Mouse (Mus musculus) heart, adult 2 months (tissue): ENCODE data around the gene Atp8a1. TPM values are rescaled to one million over a fixed set of nuclear protein-coding genes. Genes with fewer than 3 reads are reported as not detected.
A peak's percentile ranks its signal among the peaks of the same experiment; 100 is the strongest.

Source experiments
- DNase-seq, 2 experiments: peaks; one replicate each; pipeline ENCODE4 v3.0.0; 2021
- H3K27ac ChIP-seq: fragments of 200-600 bp; 2 replicates; pipeline ENCODE4 v1.8.1; 2022
- H3K27me3 ChIP-seq: fragments of 200-500 bp; 2 replicates; pipeline ENCODE4 v1.6.1; 2012; ENCODE audit warnings: mild to moderate bottlenecking, low read length, inconsistent platforms, mixed read lengths; ENCODE audit not compliant: control insufficient read depth, insufficient read depth
- H3K36me3 ChIP-seq: fragments of 200-500 bp; 2 replicates; pipeline ENCODE4 v1.6.1; 2012; ENCODE audit warnings: low read length, inconsistent platforms; ENCODE audit not compliant: control insufficient read depth, insufficient read depth
- H3K4me1 ChIP-seq: fragments of 200-500 bp; 2 replicates; pipeline ENCODE4 v1.6.1; 2011; ENCODE audit warnings: low read length; ENCODE audit not compliant: control insufficient read depth, insufficient read depth
- H3K4me3 ChIP-seq: fragments of 200-600 bp; 2 replicates; pipeline ENCODE4 v1.8.1; 2022
- H3K79me2 ChIP-seq: fragments of 200-500 bp; replicated peaks from 2 replicates; pipeline ENCODE4 v1.6.1; 2012; ENCODE audit warnings: mild to moderate bottlenecking, inconsistent platforms, low read length, moderate library complexity, mixed read lengths; ENCODE audit not compliant: control insufficient read depth, insufficient read depth
- H3K9ac ChIP-seq: fragments of 200-500 bp; 2 replicates; pipeline ENCODE4 v1.6.1; 2012; ENCODE audit warnings: low read depth, mild to moderate bottlenecking, control low read depth, inconsistent platforms, low read length, mixed read lengths
- CTCF ChIP-seq: fragments of 200-600 bp; IDR thresholded peaks from 2 replicates; pipeline ENCODE4 v1.8.1; 2022; ENCODE audit warnings: antibody characterized with exemption, mild to moderate bottlenecking, moderate library complexity
- EP300 ChIP-seq: fragments of 200-500 bp; IDR thresholded peaks from 2 replicates; pipeline ENCODE4 v1.6.1; 2011; ENCODE audit warnings: low read depth, low read length, control low read depth; ENCODE audit not compliant: insufficient read depth
- POLR2A ChIP-seq: fragments of 200-500 bp; IDR thresholded peaks from 2 replicates; pipeline ENCODE4 v1.6.1; 2011; ENCODE audit warnings: mild to moderate bottlenecking, low read depth, low read length, control low read depth; ENCODE audit not compliant: insufficient read depth
- WGBS: fragments of 180-500 bp; shearing (Covaris S2); methylation state at CpG from one replicate; pipeline ENCODE4 v1.1.7; 2018; 5-methylcytosine and 5-hydroxymethylcytosine counted together
- intact Hi-C: fragments of 180-260 bp; cut with DNase I; formaldehyde crosslinking; loops from one replicate; pipeline ENCODE4 v1.15.1; 2025
- microRNA-seq, 2 experiments: library from miRNA; unstranded; fragments of <30 nt; microRNA quantifications; one replicate each; pipeline ENCODE4 v1.2.0; 2021
- polyA plus RNA-seq: library from polyadenylated mRNA; depleted of rRNA; stranded (reverse); fragments of >200 nt; gene quantifications from 2 replicates; pipeline ENCODE4 v1.2.3, GENCODE M21; 2012; rRNA removed
- total RNA-seq, 2 experiments: library from RNA; stranded (reverse); gene quantifications; 2 replicates each; pipeline ENCODE4 v1.2.3; 2021

Atp8a1 gene
- total and polyA plus RNA-seq, 3 experiments: 8.8 to 21.9 (median 21.8) TPM

DNA sequence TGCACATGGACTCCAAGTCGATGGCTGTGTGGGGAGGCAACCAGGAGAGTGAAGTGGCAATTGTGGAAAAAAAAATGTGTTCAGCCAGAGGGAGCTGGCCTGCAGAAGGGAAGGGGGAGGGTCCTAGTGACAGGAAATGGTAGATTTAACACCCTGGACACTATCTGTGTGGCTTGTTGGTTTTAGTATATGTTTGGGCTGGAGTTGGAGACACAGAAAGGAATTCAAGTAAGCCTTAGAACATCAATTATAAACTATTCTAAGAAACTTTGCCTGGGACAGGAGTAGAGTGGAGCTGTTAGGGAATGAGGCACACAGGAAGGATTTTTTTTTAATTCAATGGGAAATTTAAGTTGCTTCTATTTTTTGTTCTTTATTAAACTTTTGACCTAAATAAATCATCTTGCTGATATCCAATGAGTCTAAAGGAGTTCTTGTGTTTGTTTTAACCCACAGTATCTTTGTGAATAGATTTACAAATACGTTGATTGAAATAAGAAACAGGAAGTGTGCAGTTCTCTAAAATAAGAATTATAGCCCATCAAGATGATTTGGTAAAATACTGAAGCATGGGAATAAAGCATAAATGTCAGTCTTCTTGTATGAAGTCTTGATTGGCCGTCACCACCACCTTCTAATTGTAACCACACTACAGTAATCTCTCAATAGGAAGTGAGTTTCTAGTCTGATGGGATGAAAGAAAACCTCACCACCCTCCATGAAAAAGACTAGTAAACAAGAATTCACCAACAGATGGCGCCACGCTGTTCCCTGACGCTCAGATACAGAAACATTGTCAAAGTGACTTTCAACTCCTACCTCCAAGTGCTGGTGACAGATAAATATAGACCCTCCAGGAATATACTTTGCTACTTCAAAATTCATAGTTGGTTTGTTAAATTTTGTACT, 267.3 kb downstream of the Atp8a1 start:
- 45% methylated on average over 6 of the region's 6 CpGs for WGBS
- no peaks in the 10 kb centered on the region for H3K36me3 ChIP-seq
- no peak overlapping the region for H3K4me3 ChIP-seq
- no peaks in the 10 kb centered on the region for H3K27me3 ChIP-seq
- H3K27ac ChIP-seq: no peak overlapping the region
- DNase-seq: no peak
- no peaks in the 10 kb centered on the region for H3K79me2 ChIP-seq
- intact Hi-C loops: loop anchor here (2.0 kb wide), 1 partner anchor 147 kb away; no protein-coding TSS in a partner anchor
- no peaks in the 10 kb centered on the region for H3K4me1 ChIP-seq
- TF ChIP-seq CTCF (peak; percentile 62), POLR2A (no peak)
- H3K9ac ChIP-seq: no peak overlapping the region

- 82% methylated on average over 2 of the region's 2 CpGs for WGBS
- intact Hi-C loops: no loop called here
- H3K27me3 ChIP-seq: no peaks in the 10 kb centered on the region
- no peak for TF ChIP-seq POLR2A
- H3K9ac ChIP-seq: no peak overlapping the region
- no peaks in the 10 kb centered on the region for H3K79me2 ChIP-seq
- no peaks in the 10 kb centered on the region for H3K4me1 ChIP-seq
- DNase-seq: no peak
- no peak overlapping the region for H3K4me3 ChIP-seq
- H3K27ac ChIP-seq: no peak overlapping the region
- H3K36me3 ChIP-seq: no peaks in the 10 kb centered on the region
These were observed 271.5 kb downstream of the Atp8a1 start for GRCm38 (mm10) chr5:67575705-67576104.

GRCm38 (mm10) chr5:67574039-67574438, 273.2 kb downstream of the Atp8a1 start:
- WGBS: 70% methylated on average over 9 of the region's 9 CpGs
- DNase-seq: no peak
- no peaks in the 10 kb centered on the region for H3K79me2 ChIP-seq
- intact Hi-C loops: no loop called here
- no peak overlapping the region for H3K9ac ChIP-seq
- TF ChIP-seq POLR2A (no peak), CTCF (no peak), EP300 (no peak)
- no peaks in the 10 kb centered on the region for H3K36me3 ChIP-seq
- H3K4me1 ChIP-seq: no peaks in the 10 kb centered on the region
- no peak overlapping the region for H3K4me3 ChIP-seq
- no peaks in the 10 kb centered on the region for H3K27me3 ChIP-seq
- no peak overlapping the region for H3K27ac ChIP-seq

DNA sequence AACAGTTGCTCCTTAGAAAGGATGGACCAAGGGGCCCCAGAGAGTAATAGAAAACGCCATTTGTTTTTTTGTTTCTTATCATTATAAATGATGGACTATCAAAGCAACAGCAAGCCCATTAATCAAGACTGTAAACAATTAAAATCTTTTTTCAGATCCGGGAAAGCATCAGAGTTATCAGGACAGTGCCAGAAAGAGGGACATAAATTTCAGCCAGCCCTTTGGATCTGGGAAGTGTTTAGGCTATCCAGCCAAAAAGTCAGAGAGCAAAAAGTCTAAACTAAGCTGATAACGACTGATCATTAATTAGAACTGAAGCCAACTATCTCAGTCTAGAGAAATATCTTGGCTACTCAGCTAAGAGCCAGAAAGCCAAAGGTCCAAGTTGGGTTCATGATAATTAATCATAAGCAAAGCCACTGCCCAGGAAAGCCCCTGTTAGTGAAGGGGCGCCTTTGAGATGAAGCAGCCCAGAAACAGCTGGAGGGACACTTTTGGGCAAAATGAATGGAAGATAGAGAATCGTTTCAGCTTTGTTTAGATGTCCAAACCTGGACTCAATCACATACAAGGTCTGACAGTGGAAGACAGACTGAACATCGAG, 274.6 kb downstream of the Atp8a1 start:
- H3K79me2 ChIP-seq: no peaks in the 10 kb centered on the region
- no peaks in the 10 kb centered on the region for H3K36me3 ChIP-seq
- H3K27me3 ChIP-seq: no peaks in the 10 kb centered on the region
- H3K9ac ChIP-seq: no peak overlapping the region
- no peak overlapping the region for H3K27ac ChIP-seq
- intact Hi-C loops: no loop called here
- no peak for DNase-seq
- 55% methylated on average over 6 of the region's 6 CpGs for WGBS
- H3K4me3 ChIP-seq: no peak overlapping the region
- TF ChIP-seq CTCF (no peak), EP300 (no peak), POLR2A (no peak)
- no peaks in the 10 kb centered on the region for H3K4me1 ChIP-seq

Small RNA genes lying within 50 kb of the gene (microRNA-seq; reads per million reads assigned to microRNA genes)
- 0 reads per million in 2 experiments for gene Gm23617

Other genes starting within 250 kb of the Atp8a1 start
- 1 to 10 TPM in 1 of 2 experiments, under 1 TPM in 1; 0.59 to 1.2 TPM for gene Shisa3, start 239.6 kb downstream of the Atp8a1 start, total RNA-seq
- gene Shisa3, start 239.6 kb downstream of the Atp8a1 start, polyA plus RNA-seq: 0.80 and 1.5 TPM in 2 replicates
- gene Gm5108, start 94.2 kb upstream of the Atp8a1 start, total RNA-seq: not detected
- not detected in 2 replicates for gene Gm5108, start 94.2 kb upstream of the Atp8a1 start, polyA plus RNA-seq
- not detected for gene Gm21905, start 99.0 kb upstream of the Atp8a1 start, total RNA-seq
- gene Gm21905, start 99.0 kb upstream of the Atp8a1 start, polyA plus RNA-seq: not detected in 2 replicates
- gene Grxcr1, start 184.4 kb upstream of the Atp8a1 start, total RNA-seq: not detected
- not detected in 2 replicates for gene Grxcr1, start 184.4 kb upstream of the Atp8a1 start, polyA plus RNA-seq